Mouse (Mus musculus) embryonic facial prominence, embryonic 12.5 days (tissue): Measurements from ENCODE around the gene Clec11a. TPM values are rescaled to one million over a fixed set of nuclear protein-coding genes. Genes with fewer than 3 reads are reported as not detected.
"Not testable (repeated sequence)": the region's sequence is repeated elsewhere in the genome, so short reads cannot be mapped to it uniquely, and the experiment has no call there.

Source experiments
- ATAC-seq: fragments of 200-750 bp; cut with Nextera tagmentation; 2 replicates; pipeline ENCODE4 v1.8.0; 2017; ENCODE audit not compliant: insufficient number of reproducible peaks, insufficient read depth, low FRiP score, low TSS enrichment
- H3K27ac ChIP-seq: fragments of 300-500 bp; sonication (generic); 2 replicates; pipeline ENCODE4 v1.5.1; 2016; ENCODE audit warnings: mild to moderate bottlenecking
- H3K27me3 ChIP-seq: fragments of 300-500 bp; sonication (generic); 2 replicates; pipeline ENCODE4 v1.6.1; 2016; ENCODE audit warnings: mild to moderate bottlenecking, moderate library complexity
- H3K36me3 ChIP-seq: fragments of 300-500 bp; sonication (generic); 2 replicates; pipeline ENCODE4 v1.6.1; 2016; ENCODE audit warnings: mild to moderate bottlenecking
- H3K4me1 ChIP-seq: fragments of 300-500 bp; sonication (generic); 2 replicates; pipeline ENCODE4 v1.6.1; 2016
- H3K4me2 ChIP-seq: fragments of 300-500 bp; sonication (generic); replicated peaks from 2 replicates; pipeline ENCODE4 v1.6.1; 2016; ENCODE audit warnings: mild to moderate bottlenecking, moderate library complexity
- H3K4me3 ChIP-seq: fragments of 300-500 bp; sonication (generic); 2 replicates; pipeline ENCODE4 v1.5.1; 2016; ENCODE audit warnings: mild to moderate bottlenecking
- H3K9ac ChIP-seq: fragments of 300-500 bp; sonication (generic); 2 replicates; pipeline ENCODE4 v1.6.1; 2016; ENCODE audit warnings: mild to moderate bottlenecking, moderate library complexity
- H3K9me3 ChIP-seq: fragments of 300-500 bp; sonication (generic); 2 replicates; pipeline ENCODE4 v1.6.1; 2016; ENCODE audit warnings: mild to moderate bottlenecking, moderate library complexity
- whole genome bisulfite sequencing: fragments of 180-500 bp; shearing (Covaris S2); methylation state at CpG from one replicate; pipeline ENCODE4 v1.1.7; 2016; 5-methylcytosine and 5-hydroxymethylcytosine counted together
- polyA plus RNA-seq: library from polyadenylated mRNA; unstranded; fragments of >200 nt; fragmentation: Nextera tagmentation; extraction: Ambion mirVana; gene quantifications from 2 replicates; pipeline ENCODE4 v1.2.1, GENCODE M21; 2016

Clec11a gene
- polyA plus RNA-seq, 1 experiment from 2014 or later, result 1.9 TPM

DNA sequence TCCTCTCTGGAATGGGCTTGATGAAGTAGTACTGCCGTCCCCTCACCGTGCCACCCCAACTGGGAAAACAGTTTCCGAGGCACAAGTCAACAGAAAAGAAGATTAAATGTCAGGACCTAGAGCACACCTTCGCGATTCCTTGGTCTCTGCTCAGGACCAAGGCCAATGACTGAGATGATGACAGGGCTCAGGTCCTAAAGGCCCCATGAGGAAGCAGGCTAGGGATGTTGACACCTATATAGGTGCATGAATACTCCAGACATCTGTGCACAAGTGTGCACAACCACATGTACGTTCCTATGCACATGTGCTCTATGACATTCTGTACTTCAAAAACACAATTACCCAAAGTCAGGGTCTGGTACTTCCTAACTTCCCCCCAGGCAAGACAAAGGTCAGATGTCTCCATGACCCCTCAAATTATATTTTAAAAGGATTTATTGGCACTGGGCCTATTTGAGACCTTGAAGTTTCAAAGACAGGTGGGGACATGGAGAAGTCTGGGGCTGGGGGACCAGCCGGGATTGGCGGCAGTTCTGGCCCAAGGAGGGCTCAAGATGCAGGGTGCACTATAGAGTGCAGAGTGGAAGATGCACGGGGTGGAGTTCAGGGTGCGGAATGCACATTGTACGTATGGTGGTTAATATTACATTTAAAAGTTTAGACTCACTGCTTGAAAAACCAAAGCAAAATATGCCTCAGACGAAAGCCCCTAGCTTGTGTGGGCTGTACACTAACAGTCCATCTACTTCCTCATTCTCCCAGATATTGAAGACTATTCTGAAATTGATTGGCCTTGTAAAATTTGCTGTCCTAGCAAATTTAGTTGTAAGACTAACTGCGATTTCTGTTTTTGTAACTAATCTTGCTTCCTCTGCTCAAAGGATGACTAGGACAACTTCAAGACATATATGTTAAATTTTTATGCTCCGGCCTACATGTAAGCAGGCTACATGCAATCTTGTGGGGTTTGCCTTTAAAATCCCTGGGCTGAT lies 3.1 kb downstream of the Clec11a start:
- Histone ChIP-seq H3K27ac (peak overlapping the region; percentile 93), H3K4me1 (peaks cover 13% of the 10 kb centered on the region; the same call in 1 of the 2 replicates), H3K9me3 (no peaks in the 10 kb centered on the region), H3K4me3 (peak overlapping the region; percentile 68), H3K36me3 (no peaks in the 10 kb centered on the region), H3K9ac (peak overlapping the region; percentile 86), H3K27me3 (peaks cover 13% of the 10 kb centered on the region; the same call in 1 of the 2 replicates), H3K4me2 (peak overlapping the region; percentile 69)
- ATAC-seq, result no peak
- 83% methylated on average over 14 of the region's 14 CpGs for WGBS

GRCm38 (mm10) chr7:44297501-44297900 lies 9.2 kb downstream of the Clec11a start:
- H3K36me3 ChIP-seq, H3K9ac ChIP-seq, H3K27ac ChIP-seq, H3K4me1 ChIP-seq, H3K27me3 ChIP-seq, H3K4me3 ChIP-seq, H3K9me3 ChIP-seq, H3K4me2 ChIP-seq, ATAC-seq: not testable (repeated sequence)
- 73% methylated on average over 2 of the region's 2 CpGs for WGBS

DNA sequence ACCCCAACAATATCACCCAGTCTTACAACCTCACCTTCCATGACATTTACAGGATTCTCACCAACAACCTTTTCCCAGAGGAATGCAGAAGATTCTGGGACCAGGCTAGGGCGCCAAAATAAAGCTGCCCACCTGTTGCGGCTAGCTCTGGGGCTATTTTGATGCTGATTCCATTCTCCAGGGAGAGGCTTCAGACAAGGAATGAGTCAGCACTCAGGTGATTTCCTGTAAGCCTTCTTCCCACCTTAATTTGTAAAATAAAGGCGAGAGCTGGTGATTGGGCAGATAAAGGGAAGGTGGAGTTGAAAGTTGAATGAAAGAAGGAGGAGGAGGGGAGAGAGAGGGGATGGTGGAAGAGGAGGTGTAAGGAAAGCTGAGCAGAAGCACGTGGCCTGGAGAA lies 15.3 kb downstream of the Clec11a start:
- no peak for ATAC-seq
- H3K4me3 ChIP-seq, result no peak overlapping the region
- H3K9ac ChIP-seq, result no peak overlapping the region
- no peaks in the 10 kb centered on the region for H3K36me3 ChIP-seq
- no peak overlapping the region for H3K4me2 ChIP-seq
- no peaks in the 10 kb centered on the region for H3K4me1 ChIP-seq
- no peaks in the 10 kb centered on the region for H3K27me3 ChIP-seq
- 54% methylated on average over 4 of the region's 4 CpGs for WGBS
- no peak overlapping the region for H3K27ac ChIP-seq
- H3K9me3 ChIP-seq, result 0 out of 2 replicates have a peak, but pooled peaks cover 4% of the 10 kb centered on the region

GRCm38 (mm10) chr7:44290986-44291385 lies 15.7 kb downstream of the Clec11a start:
- Histone ChIP-seq H3K4me2 (no peak overlapping the region), H3K9me3 (0 out of 2 replicates have a peak, but pooled peaks cover 4% of the 10 kb centered on the region), H3K27ac (no peak overlapping the region), H3K36me3 (no peaks in the 10 kb centered on the region), H3K4me1 (no peaks in the 10 kb centered on the region), H3K9ac (no peak overlapping the region), H3K27me3 (no peaks in the 10 kb centered on the region), H3K4me3 (no peak overlapping the region)
- ATAC-seq, result no peak
- 78% methylated on average over 4 of the region's 4 CpGs for WGBS

GRCm38 (mm10) chr7:44287760-44288159 lies 18.9 kb downstream of the Clec11a start:
- no peak overlapping the region for H3K9ac ChIP-seq
- H3K27ac ChIP-seq, result no peak overlapping the region
- H3K4me2 ChIP-seq, result no peak overlapping the region
- 0 out of 2 replicates have a peak, but pooled peaks cover 4% of the 10 kb centered on the region for H3K9me3 ChIP-seq
- H3K36me3 ChIP-seq, result no peaks in the 10 kb centered on the region
- H3K27me3 ChIP-seq, result no peaks in the 10 kb centered on the region
- no peak for ATAC-seq
- 73% methylated on average over 7 of the region's 7 CpGs for WGBS
- H3K4me3 ChIP-seq, result no peak overlapping the region
- no peaks in the 10 kb centered on the region for H3K4me1 ChIP-seq

- Histone ChIP-seq H3K4me2 (no peak overlapping the region), H3K27me3 (0 out of 2 replicates have a peak, but pooled peaks cover 3% of the 10 kb centered on the region), H3K4me3 (no peak overlapping the region), H3K36me3 (no peaks in the 10 kb centered on the region), H3K4me1 (no peaks in the 10 kb centered on the region), H3K9me3 (no peaks in the 10 kb centered on the region), H3K9ac (no peak overlapping the region), H3K27ac (no peak overlapping the region)
- no peak for ATAC-seq
- WGBS, result 82% methylated on average over 7 of the region's 7 CpGs
Measured at GRCm38 (mm10) chr7:44281586-44281985, 25.1 kb downstream of the Clec11a start.

DNA sequence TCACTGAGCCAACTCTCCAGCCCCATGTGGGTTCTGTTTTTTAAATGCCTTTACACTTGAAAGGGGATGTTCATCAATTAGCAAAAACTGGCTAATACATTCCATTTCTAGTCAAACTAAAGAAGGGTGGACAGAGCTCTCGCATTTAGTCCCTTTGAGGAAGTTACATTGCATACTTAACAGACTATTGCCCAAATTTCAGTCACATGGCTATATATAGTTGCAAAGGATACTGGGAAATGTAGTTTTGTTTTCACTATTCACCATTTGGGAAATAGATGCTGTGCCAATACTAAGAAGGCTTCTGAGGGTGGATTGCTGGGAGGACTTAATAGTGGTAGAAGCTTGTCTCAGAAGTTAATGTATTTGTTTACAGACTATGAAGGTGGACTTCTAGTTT lies 25.7 kb downstream of the Clec11a start:
- no peak overlapping the region for H3K4me2 ChIP-seq
- ATAC-seq, result no peak
- H3K27ac ChIP-seq, result no peak overlapping the region
- H3K4me1 ChIP-seq, result no peaks in the 10 kb centered on the region
- H3K27me3 ChIP-seq, result 0 out of 2 replicates have a peak, but pooled peaks cover 3% of the 10 kb centered on the region
- H3K9ac ChIP-seq, result no peak overlapping the region
- 70% methylated on average over 1 of the region's 1 CpGs for WGBS
- H3K9me3 ChIP-seq, result no peaks in the 10 kb centered on the region
- H3K36me3 ChIP-seq, result no peaks in the 10 kb centered on the region
- H3K4me3 ChIP-seq, result no peak overlapping the region

DNA sequence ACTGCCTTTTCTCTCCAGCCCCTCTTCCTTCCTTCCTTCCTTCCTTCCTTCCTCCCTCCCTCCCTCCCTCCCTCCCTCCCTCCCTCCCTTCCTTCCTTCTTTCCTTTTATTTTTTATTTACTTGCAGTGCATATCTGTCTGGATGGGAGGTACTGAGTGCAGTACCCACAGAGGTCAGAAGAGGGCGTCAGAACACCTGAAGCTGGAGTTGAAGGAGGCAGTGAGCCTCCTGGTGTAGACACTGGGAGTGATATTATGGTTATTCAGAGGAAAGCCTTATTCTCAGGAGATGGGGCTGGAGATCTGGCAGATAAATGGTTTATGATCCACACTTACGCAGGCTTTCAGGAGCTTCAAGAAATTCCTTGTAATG lies 29.5 kb downstream of the Clec11a start:
- H3K9ac ChIP-seq, result no peak overlapping the region
- no peaks in the 10 kb centered on the region for H3K36me3 ChIP-seq
- no peaks in the 10 kb centered on the region for H3K9me3 ChIP-seq
- H3K27me3 ChIP-seq, result peaks cover 26% of the 10 kb centered on the region
- no peak overlapping the region for H3K27ac ChIP-seq
- ATAC-seq, result no peak
- H3K4me3 ChIP-seq, result no peak overlapping the region
- no peaks in the 10 kb centered on the region for H3K4me1 ChIP-seq
- whole genome bisulfite sequencing, result 44% methylated on average over 2 of the region's 2 CpGs
- no peak overlapping the region for H3K4me2 ChIP-seq

DNA sequence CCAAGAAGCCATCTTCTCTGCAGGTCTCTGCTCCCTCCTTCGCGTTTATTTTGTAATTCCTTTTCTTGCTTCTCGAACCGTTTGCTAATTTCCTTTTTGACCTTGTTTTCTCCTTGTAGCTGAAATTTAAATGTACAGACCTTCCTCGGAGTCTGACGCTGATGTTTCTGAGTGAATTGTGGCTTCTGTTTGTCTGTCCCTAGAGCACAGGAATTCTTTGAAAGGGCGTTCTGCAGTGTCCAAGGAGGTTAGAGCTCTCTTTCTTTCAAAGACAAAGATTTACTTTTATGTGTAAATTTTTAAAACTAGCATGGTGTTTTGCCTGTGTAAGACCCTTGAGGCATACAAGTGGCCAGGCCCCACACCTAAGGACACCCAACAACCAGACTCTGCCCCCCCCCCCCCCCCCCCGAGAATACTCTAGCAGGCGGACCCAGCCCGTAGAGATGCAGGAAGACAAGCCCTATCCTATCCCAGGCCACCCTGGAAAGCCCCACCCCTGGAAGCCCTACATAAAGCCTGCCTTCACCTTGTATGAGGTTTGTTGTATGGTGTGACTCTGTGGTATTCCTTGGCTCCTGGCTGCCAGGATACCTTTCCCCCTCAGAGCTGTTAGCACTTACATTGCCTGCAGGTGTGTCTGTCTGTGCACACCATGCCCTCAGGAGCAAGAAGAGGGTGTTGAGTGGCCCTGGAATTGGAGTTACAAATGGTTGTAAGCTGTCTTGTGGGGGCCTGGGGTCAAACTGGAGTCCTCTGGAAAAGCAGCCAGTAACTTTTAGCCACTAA lies 30.0 kb downstream of the Clec11a start:
- Histone ChIP-seq H3K4me1 (no peaks in the 10 kb centered on the region), H3K4me2 (no peak overlapping the region), H3K4me3 (no peak overlapping the region), H3K27ac (no peak overlapping the region), H3K36me3 (no peaks in the 10 kb centered on the region), H3K9ac (no peak overlapping the region), H3K27me3 (peaks cover 26% of the 10 kb centered on the region), H3K9me3 (no peaks in the 10 kb centered on the region)
- no peak for ATAC-seq
- WGBS, result 70% methylated on average over 10 of the region's 10 CpGs

GRCm38 (mm10) chr7:44275546-44275945 lies 31.2 kb downstream of the Clec11a start:
- Histone ChIP-seq H3K36me3 (no peaks in the 10 kb centered on the region), H3K27ac (no peak overlapping the region), H3K9ac (no peak overlapping the region), H3K9me3 (no peaks in the 10 kb centered on the region), H3K27me3 (peaks cover 26% of the 10 kb centered on the region), H3K4me2 (no peak overlapping the region), H3K4me3 (no peak overlapping the region), H3K4me1 (no peaks in the 10 kb centered on the region)
- ATAC-seq, result no peak
- WGBS, result 77% methylated on average over 3 of the region's 3 CpGs

GRCm38 (mm10) chr7:44274096-44274495 lies 32.6 kb downstream of the Clec11a start:
- Histone ChIP-seq H3K36me3 (no peaks in the 10 kb centered on the region), H3K4me1 (no peaks in the 10 kb centered on the region), H3K27ac (no peak overlapping the region), H3K4me3 (no peak overlapping the region), H3K9me3 (no peaks in the 10 kb centered on the region), H3K27me3 (peaks cover 27% of the 10 kb centered on the region), H3K4me2 (no peak overlapping the region), H3K9ac (no peak overlapping the region)
- 34% methylated on average over 11 of the region's 11 CpGs for WGBS
- no peak for ATAC-seq
